Mouse (Mus musculus): ENCODE measurements around the gene Ankrd33b.

- TF ChIP-seq CTCF (IDR thresholded peaks at IDR 0.05; ENCODE audit: borderline replicate concordance, insufficient read depth, low read length): no peak
- no peak for TF ChIP-seq POLR2A (IDR thresholded peaks at IDR 0.05; ENCODE audit: low read depth, low read length)
These were observed 68.1 kb downstream of the Ankrd33b start for GRCm38 (mm10) chr15:31299258-31299917.

All from embryonic fibroblast, embryonic 13.5 days (primary cell).